Mouse (Mus musculus) spleen, postnatal 36 days (tissue): ENCODE measurements around the gene Lcn12.

Source experiments
- DNase-seq, 2 experiments: peaks; one replicate each; pipeline ENCODE4 v3.0.0; 2022; ENCODE audit warnings: low spot score in 2 of 2, mixed read lengths in 1 of 2

Lcn12 gene

GRCm38 (mm10) chr2:25460551-25461309 is 33.0 kb downstream of the Lcn12 start, which contains the start of gene Paxx:
Gene Paxx, minus strand, starts transcription at chr2:25461094.
- peak; percentile 96 to 97 for DNase-seq

GRCm38 (mm10) chr2:25460135-25460534 is 33.6 kb downstream of the Lcn12 start:
- no peak for DNase-seq

GRCm38 (mm10) chr2:25458911-25459310 is 34.8 kb downstream of the Lcn12 start:
- no peak for DNase-seq

- no peak for DNase-seq
Measured at GRCm38 (mm10) chr2:25457022-25457896, 36.5 kb downstream of the Lcn12 start.

- no peak for DNase-seq
Measured at GRCm38 (mm10) chr2:25456205-25456953, 37.3 kb downstream of the Lcn12 start, which contains the start of gene Clic3. Gene Clic3, plus strand, starts transcription at chr2:25456838.

- DNase-seq: no peak
Measured at GRCm38 (mm10) chr2:25452951-25453350, 40.8 kb downstream of the Lcn12 start.

- DNase-seq: no peak
Measured at GRCm38 (mm10) chr2:25450853-25451647, 42.7 kb downstream of the Lcn12 start.

GRCm38 (mm10) chr2:25442682-25443081 is 51.0 kb downstream of the Lcn12 start:
- no peak for DNase-seq

- DNase-seq: no peak
Measured at GRCm38 (mm10) chr2:25441067-25441466, 52.6 kb downstream of the Lcn12 start.
